ENCODE assay signal across 10 mouse cellular contexts in the genomic region with DNA sequence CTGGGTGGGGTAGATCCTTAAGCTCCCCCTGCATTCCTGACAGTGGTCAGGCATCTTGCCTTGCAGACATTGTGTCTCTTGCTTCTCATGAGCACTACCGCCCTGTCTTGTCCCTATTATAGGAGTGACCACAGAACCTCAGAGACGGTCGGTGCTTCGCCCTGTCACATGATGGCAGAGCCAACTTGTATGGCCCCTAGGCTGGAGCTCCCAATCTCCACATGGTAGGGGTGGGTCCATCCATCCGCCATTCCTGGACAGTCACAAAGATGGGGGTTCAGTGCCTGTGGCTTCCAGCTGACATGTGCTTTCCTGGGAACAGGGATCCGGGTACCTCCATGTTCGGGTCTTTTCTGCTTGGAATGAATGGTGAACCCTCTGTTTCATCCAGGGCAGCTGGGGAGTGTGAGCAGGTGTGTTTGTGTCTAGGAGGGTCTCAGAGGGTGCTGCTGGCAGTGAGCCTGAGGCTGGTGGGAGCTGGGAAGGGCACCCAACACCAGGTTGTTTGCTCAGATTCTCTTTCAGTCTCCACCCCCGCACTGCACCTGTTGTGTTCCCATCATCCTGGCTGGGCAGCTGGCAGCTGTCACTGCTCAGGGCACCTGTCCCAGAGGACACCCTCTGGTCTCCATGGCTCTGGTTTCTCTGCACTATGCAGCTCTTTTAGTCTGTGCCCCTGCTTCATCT. TPM values are rescaled to one million over a fixed set of nuclear protein-coding genes. Genes with fewer than 3 reads are reported as not detected.
DNase-seq lines count a peak whose midpoint lies in the region.
"Had no signal": no experiment of that assay in that cellular context is flagged by ENCODE, and none has a peak within 500 bp of the region (broad histone marks: within the 10 kb centered on the region; RNA-seq: fewer than 3 reads in every experiment).

No protein-coding gene starts in this region.

- peak; percentile 67 for DNase-seq in layer of hippocampus, adult 11-12 months (ENCODE audit: low spot score)
- DNase-seq in layer of hippocampus, adult 9-10 months (ENCODE audit: low spot score), result no peak
- peak; percentile 81 for DNase-seq in cerebellum, adult 11 months
- DNase-seq in gastrocnemius, adult 18-20 months (ENCODE audit: low spot score), result peak; percentile 91
- peak; percentile 28 to 34 for DNase-seq in layer of hippocampus, postnatal 36 days
- DNase-seq in frontal cortex, postnatal 14 days (ENCODE audit: low spot score in 2 of 2), result no peak
- DNase-seq in spleen, postnatal 36 days (ENCODE audit: low spot score in 2 of 2), result no peak
- DNase-seq in urinary bladder, postnatal 10 days (ENCODE audit: low spot score), result no peak
- DNase-seq: lung, postnatal 4 days had no signal

RNA-seq across cellular contexts. Expression of a gene that starts 43.7 kb away (rescaled TPM):
- 100 to 1,000 TPM; 131 to 137 TPM for total RNA-seq in gastrocnemius, adult 18-20 months (2021)
- 100 to 1,000 TPM; 174 to 190 TPM for total RNA-seq in layer of hippocampus, postnatal 36 days (2021)
- total RNA-seq: hematopoietic stem cell, adult 5-6 weeks had no signal

Comparison
In these comparisons a context has a peak if more than half of its experiments do, and no peak if none do; other contexts are left out.
1. DNase-seq: peak in layer of hippocampus, adult 11-12 months (single experiment), cerebellum, adult 11 months (single experiment), gastrocnemius, adult 18-20 months (single experiment) and layer of hippocampus, postnatal 36 days (2 of 2); none in layer of hippocampus, adult 9-10 months (single experiment), frontal cortex, postnatal 14 days (0 of 2), spleen, postnatal 36 days (0 of 2) and urinary bladder, postnatal 10 days (single experiment).